Mouse (Mus musculus) bone marrow, adult 2 months (tissue): ENCODE results near the gene Lsm6.

Source experiments
- CTCF ChIP-seq: fragments of 200-500 bp; IDR thresholded peaks from 2 replicates; pipeline ENCODE4 v1.5.1; 2011; ENCODE audit warnings: low read length, control low read depth; ENCODE audit not compliant: control insufficient read depth, insufficient read depth
- POLR2A ChIP-seq: fragments of 200-500 bp; IDR thresholded peaks from 2 replicates; pipeline ENCODE4 v1.6.1; 2011; ENCODE audit warnings: low read depth, mild to moderate bottlenecking, control low read depth, low read length, borderline replicate concordance; ENCODE audit not compliant: control insufficient read depth

DNA sequence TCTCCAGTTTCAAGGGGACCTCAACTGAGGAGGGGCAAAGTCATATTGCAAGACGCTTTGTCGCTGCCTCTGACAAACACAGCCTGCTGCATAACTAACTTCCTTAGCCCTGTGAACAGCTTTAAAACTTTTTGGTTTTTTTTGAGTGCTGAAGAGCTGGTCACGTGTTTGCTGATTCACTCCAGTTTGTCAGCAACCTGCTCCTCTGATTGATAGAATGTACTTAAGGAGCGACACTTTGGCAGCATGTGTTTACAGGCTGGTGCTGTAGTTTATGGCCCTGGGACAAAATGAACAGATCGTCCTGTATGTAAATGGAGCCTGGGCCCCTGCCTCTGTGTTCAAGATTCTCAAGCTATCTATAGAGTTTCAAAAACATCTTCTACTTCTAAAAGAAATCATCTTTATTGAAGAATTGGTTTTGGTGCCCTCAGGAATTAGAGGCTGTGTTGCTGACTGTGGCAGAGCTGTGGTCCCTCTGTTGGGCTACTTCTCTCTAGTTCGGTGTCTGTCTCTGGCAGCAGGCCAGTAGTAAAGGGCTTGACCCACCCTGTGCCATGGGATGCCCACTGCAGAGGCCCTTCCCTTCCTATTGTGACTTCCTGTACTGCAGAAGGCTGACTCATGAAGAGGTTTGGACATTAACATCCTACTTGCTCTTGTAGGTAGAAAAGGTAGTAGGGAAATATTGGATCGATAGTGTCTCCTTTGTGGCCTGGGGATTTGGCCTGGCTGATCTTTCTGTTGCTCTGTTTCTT, 17.9 kb upstream of the Lsm6 start:
- TF ChIP-seq CTCF (no peak), POLR2A (no peak)
